Mouse (Mus musculus) urinary bladder, postnatal 36 days (tissue): ENCODE data around the gene Acot6.
"Not testable (repeated sequence)": the region's sequence is repeated elsewhere in the genome, so short reads cannot be mapped to it uniquely, and the experiment has no call there.

Source experiments
- DNase-seq, 2 experiments: peaks; one replicate each; pipeline ENCODE4 v3.0.0; 2022; ENCODE audit warnings: low spot score in 2 of 2, mixed read lengths in 1 of 2

Gene Acot6

GRCm38 (mm10) chr12:84100604-84101492 lies at the start of gene Acot6:
Acot6 (plus strand) TSS chr12:84100654.
- peak; percentile 18 to 22 for DNase-seq

DNA sequence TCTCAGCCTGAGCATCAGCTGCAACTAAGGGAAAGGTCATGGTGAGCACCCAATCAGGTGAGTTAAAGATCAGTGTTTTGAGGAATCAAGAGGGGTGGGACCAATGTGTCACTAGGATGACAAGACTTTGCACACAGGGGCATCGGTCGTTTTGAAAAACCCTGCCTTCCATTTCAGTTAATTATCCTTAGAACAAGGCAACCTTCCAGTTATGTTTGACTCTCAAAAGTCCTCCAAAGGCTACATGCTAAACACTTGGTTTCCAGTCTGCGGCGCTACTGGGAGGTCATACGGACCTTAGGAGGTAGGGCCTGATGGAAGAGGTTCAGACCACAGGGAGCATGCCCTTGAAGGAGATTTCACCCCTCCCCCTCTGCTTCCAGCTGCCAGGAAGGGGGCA lies 49.7 kb upstream of the Acot6 start:
- DNase-seq: not testable (repeated sequence)

DNA sequence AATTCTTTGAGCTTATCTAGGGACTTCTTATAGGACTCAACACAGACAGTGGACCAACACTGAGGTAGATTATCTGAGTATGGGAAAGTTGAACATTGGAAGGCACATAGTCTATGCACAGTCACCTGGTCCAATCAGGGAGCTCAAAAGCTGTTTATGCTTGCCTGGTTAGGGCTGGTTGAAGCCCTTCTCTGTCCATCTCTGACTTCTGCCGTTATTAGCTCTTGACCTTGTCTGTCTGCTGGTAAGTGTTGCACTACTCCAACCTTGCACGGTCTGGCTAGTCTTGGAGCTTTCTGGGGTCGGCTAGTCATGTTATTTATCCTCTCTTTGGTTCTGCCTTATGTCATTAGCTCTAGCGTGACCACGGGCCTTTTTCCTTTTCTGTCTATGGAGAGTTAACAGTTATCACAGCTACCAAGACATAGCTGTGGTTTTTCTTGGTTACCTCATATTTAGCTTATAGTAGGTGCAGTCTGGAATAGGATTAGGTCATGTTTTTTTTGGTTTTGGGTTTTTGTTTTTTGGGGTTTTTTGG lies 48.4 kb upstream of the Acot6 start, which contains the start of gene Acot3:
Gene Acot3 (plus strand): TSS at position 208 of the 538 bp plus-strand sequence.
- no peak for DNase-seq

- DNase-seq: no peak
Observed at GRCm38 (mm10) chr12:84052609-84053008, 47.8 kb upstream of the Acot6 start.

DNA sequence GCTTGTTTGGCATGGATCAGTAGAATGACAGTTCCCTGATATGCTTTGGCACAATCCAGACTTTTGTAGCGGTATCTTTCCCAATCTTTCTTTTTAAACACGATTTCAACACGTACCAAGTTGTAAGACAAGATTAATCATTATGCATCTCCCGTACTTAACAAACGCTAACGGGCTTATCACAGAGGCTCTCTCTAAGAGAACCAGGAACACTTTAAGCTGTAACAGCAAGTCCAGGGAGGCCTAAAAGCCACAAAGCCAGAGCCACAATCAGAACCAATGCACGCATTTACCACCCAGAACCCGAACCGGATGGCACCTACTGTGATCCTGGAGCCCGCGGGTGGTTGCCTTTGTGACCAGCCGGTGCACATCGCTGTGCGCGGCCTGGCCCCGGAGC lies 47.3 kb upstream of the Acot6 start:
- DNase-seq: no peak

- no peak for DNase-seq
Observed at GRCm38 (mm10) chr12:84053679-84054391, 46.6 kb upstream of the Acot6 start.

GRCm38 (mm10) chr12:84060946-84061345 lies 39.5 kb upstream of the Acot6 start:
- no peak for DNase-seq

DNA sequence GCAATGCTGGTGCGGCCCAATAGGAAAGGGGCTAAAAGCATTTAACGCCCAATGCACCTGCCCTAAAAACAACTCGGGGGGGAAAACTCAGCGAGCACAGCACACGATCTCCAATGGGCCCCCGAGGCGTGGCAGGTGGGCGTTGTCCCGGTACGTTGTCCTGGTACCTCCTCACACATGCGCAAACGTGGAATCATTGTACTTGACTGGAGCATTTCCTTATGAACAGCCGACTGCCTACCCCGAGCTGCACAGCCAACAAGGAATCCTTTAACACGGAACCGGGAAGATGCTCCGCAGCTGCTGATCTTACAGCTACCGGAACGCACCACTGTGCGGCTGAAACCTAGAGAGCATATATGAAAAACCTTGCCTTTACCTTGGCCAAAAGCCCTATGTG lies 38.1 kb upstream of the Acot6 start:
- no peak for DNase-seq

DNA sequence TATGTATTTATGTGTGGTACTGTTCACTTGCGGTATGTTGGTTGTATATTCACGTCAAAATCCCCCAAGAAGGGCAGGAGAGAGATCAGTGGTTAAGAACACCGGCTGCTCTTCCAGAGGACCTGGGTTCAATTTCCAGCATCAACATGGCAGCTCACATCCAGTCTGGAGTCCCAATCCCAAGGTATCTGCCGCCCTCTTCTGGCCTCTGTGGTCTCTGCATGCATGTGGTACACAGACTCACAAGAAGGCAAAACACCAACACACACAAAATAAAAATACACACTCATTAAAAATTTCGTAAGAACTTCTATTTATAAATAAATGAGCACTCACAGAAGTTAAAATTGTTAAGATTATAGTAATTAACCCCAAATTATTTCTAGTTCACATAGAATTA lies 37.2 kb upstream of the Acot6 start:
- peak in 1 of 2 experiments; percentile 2 for DNase-seq

GRCm38 (mm10) chr12:84063833-84064232 lies 36.6 kb upstream of the Acot6 start:
- no peak for DNase-seq

DNA sequence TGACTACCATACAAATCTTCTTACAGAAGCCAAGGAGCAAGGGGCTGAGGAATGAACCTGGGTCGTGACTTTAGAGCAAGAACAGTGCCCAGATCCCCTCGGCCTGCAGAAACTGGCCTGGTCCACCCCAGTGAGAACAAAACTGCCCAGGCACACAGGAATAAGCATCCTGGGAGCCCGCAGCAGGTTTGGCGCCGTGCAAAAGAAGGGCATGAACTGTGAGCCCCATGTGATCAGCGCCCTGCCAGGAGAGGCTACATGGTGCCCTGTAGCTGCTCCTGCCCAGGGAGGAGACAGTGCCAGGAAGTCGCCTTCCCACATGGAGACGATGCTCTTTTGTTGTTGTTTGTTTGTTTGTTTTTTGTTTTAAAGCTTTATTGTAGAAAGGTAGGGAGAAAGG lies 35.8 kb upstream of the Acot6 start:
- no peak for DNase-seq

DNA sequence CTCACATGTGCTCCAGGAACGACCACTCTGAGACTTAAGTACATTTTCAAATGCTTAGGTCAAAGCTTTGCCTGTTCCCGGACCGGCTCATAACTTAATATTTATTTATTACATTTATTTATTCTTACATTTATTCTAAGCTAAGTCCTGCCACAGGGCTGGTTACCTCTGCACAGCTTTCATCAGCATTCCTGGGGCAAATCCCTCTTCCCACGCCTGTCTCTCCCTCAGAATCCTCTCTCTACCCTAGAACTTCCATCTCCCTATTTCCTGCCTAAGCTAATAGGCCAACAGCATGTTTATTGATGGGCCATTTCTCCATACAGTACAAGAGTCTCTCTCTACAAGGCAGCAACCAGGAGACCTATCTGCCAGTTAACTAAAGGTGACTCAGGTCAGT lies 32.7 kb upstream of the Acot6 start:
- no peak for DNase-seq

GRCm38 (mm10) chr12:84068296-84068695 lies 32.2 kb upstream of the Acot6 start:
- no peak for DNase-seq

DNA sequence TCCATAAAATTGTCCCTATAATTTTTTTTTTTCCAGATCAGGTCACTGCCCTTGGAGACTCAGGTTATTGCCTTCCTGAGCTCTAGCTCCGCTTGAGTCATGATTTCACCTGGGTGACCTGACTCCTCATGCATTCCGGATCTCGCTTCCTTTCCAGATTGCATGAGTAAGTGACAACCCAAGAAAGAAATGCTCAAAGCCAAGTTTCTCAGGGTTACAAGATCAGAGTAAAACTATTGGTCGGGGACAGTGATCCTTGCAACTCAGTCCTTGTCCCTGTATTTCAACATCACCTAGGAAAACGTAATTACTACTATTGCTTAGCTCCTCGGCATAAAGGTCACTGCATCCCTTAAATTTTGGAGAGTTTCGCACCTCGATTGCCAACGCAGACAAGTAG lies 31.5 kb upstream of the Acot6 start, which contains the start of gene Acot5:
Gene Acot5 (plus strand): TSS at position 340 of the 400 bp plus-strand sequence.
- DNase-seq: no peak

DNA sequence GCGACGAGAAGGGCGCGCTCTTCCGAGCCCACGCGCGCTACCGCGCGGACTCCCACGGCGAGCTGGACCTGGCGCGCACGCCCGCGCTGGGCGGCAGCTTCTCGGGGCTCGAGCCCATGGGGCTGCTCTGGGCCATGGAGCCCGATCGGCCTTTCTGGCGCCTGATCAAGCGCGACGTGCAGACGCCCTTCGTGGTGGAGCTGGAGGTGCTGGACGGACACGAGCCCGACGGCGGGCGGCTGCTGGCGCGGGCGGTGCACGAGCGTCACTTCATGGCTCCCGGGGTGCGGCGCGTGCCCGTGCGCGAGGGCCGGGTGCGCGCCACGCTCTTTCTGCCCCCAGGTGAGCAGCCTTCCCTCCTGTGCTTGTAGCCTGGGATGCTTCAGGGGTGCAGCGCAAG lies 30.9 kb upstream of the Acot6 start:
- DNase-seq: peak; percentile 6 to 17

DNA sequence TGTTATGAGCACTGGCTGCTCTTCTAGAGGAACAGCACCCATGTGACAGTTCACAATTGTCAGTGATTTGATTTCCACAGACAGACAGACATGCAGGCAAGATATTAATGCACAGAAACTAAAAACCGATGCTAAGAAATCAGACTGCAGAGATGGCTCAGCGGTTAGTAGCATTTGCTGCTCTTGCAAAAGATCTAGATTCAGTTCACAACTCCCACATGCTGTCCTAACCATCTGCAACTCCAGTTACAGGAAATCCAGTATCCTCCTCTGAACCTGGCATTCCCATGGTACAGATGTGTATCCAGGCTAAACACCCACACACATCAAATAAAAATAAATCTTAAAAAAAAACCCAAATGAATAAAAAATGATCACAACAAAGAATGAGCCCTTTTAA lies 28.8 kb upstream of the Acot6 start:
- DNase-seq: no peak

- no peak for DNase-seq
Observed at GRCm38 (mm10) chr12:84077371-84077990, 23.0 kb upstream of the Acot6 start.

DNA sequence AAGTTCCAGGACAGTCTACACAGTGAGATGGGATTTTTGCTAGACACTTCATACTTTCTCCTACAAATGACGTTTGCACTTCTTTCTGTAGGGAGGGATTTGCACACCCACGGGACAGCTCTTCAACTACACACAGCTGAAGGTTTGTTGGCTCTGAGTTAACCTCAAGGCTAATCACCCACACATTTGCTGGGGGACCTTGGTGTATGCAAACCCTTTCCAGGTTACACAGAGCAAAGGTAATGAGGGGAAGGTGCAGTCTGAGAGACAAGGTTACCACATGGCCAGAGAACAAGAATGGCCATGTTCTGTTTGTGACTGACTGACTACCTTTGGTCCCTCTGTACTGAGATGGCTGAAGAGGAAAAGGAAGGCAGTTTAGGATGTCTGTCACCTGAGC lies 16.6 kb upstream of the Acot6 start:
- DNase-seq: no peak

- DNase-seq: no peak
Observed at GRCm38 (mm10) chr12:84084581-84084980, 15.9 kb upstream of the Acot6 start.

DNA sequence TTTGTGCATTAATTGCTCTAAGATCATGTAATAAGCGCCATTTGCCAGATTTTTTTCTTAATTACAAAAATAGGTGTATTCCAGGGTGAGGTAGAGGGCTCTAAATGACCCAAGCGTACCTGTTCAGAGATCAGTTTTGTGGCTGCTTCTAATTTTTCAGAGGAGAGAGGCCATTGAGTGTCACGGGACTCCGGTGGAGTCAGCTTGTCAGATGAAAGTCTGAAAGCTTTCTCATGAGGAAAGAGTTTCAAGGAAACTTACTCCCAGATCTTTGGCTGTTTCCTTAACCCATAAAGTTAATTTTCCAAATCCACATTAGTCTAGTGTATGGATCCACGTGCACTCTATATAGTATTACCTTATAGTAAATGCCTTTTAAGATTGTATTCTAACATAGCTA lies 5.8 kb upstream of the Acot6 start:
- DNase-seq: not testable (repeated sequence)

DNA sequence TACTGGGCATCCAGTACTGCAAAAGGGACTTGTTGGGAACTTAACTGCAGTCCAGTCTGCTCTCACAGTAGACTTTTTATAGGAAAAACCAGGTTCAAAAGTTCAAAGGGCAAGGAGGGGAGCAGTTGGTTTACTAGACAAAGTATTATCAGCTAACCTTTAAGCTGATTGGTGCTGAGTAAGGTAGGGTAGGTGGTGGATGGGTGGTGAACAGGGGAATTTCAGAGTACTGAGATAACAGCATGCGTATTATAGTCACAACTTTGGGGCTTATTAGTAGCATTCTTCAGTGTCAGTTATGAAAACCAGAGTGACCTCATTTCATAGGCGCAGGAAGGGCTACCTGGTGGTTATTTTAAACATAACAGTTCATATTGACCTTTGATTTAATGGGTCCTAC lies 849 bp upstream of the Acot6 start:
- DNase-seq: no peak

GRCm38 (mm10) chr12:84100071-84100470 lies 383 bp upstream of the Acot6 start:
- no peak for DNase-seq
